Mouse (Mus musculus): ENCODE results near the gene Edaradd. TPM values are rescaled to one million over a fixed set of nuclear protein-coding genes. Genes with fewer than 3 reads are reported as not detected.
A peak's percentile ranks its signal among the peaks of the same experiment; 100 is the strongest.

The Edaradd gene
- polyA plus RNA-seq, 1 experiment from 2014 or later, result 1.6 TPM

GRCm38 (mm10) chr13:12542006-12542981, 22.1 kb upstream of the Edaradd start:
- Histone ChIP-seq H3K9ac (ENCODE audit: low read depth, low read length) (no peak overlapping the region), H3K27me3 (ENCODE audit: insufficient read depth, low read length) (no peaks in the 10 kb centered on the region), H3K9me3 (replicated peaks; ENCODE audit: low read length) (no peaks in the 10 kb centered on the region), H3K4me3 (replicated peaks; ENCODE audit: low read depth, low read length) (no peak overlapping the region), H3K4me2 (ENCODE audit: low read length) (peak overlapping the region; percentile 28; the same call in 1 of the 2 replicates), H3K27ac (no peak overlapping the region), H3K36me3 (ENCODE audit: insufficient read depth, low read length) (no peaks in the 10 kb centered on the region), H3K4me1 (replicated peaks; ENCODE audit: insufficient read depth, low read length) (no peaks in the 10 kb centered on the region)
- peak; percentile 62 for TF ChIP-seq CTCF (IDR thresholded peaks at IDR 0.05; ENCODE audit: low read depth)
- DNase-seq (ENCODE audit: low spot score) (peak; percentile 89), ATAC-seq (replicated peaks; ENCODE audit: low FRiP score, low read depth) (peak; percentile 94)
- 4% methylated on average over 23 of the region's 23 CpGs for WGBS

- Histone ChIP-seq H3K36me3 (ENCODE audit: insufficient read depth, low read length) (no peaks in the 10 kb centered on the region), H3K4me3 (replicated peaks; ENCODE audit: low read depth, low read length) (no peak overlapping the region), H3K27ac (no peak overlapping the region), H3K9me3 (replicated peaks; ENCODE audit: low read length) (no peaks in the 10 kb centered on the region), H3K4me2 (ENCODE audit: low read length) (no peak overlapping the region), H3K4me1 (replicated peaks; ENCODE audit: insufficient read depth, low read length) (no peaks in the 10 kb centered on the region), H3K27me3 (ENCODE audit: insufficient read depth, low read length) (no peaks in the 10 kb centered on the region), H3K9ac (ENCODE audit: low read depth, low read length) (no peak overlapping the region)
- whole genome bisulfite sequencing, result 73% methylated on average over 13 of the region's 13 CpGs
- no peak for TF ChIP-seq CTCF (IDR thresholded peaks at IDR 0.05; ENCODE audit: low read depth)
- ATAC-seq (replicated peaks; ENCODE audit: low FRiP score, low read depth), result no peak
- DNase-seq (ENCODE audit: low spot score), result no peak
These were observed 19.9 kb upstream of the Edaradd start for GRCm38 (mm10) chr13:12540119-12540518.

- TF ChIP-seq CTCF (IDR thresholded peaks at IDR 0.05; ENCODE audit: low read depth), result no peak
- no peak for DNase-seq (ENCODE audit: low spot score)
- ATAC-seq (replicated peaks; ENCODE audit: low FRiP score, low read depth), result no peak
- Histone ChIP-seq H3K4me1 (replicated peaks; ENCODE audit: insufficient read depth, low read length) (no peaks in the 10 kb centered on the region), H3K27me3 (ENCODE audit: insufficient read depth, low read length) (no peaks in the 10 kb centered on the region), H3K27ac (no peak overlapping the region), H3K4me2 (ENCODE audit: low read length) (no peak overlapping the region), H3K4me3 (replicated peaks; ENCODE audit: low read depth, low read length) (no peak overlapping the region), H3K9ac (ENCODE audit: low read depth, low read length) (no peak overlapping the region), H3K36me3 (ENCODE audit: insufficient read depth, low read length) (no peaks in the 10 kb centered on the region), H3K9me3 (replicated peaks; ENCODE audit: low read length) (no peaks in the 10 kb centered on the region)
- 26% methylated on average over 11 of the region's 11 CpGs for WGBS
These were observed 19.5 kb upstream of the Edaradd start for GRCm38 (mm10) chr13:12539716-12540115.

GRCm38 (mm10) chr13:12537971-12538370, 17.7 kb upstream of the Edaradd start:
- H3K4me2 ChIP-seq (ENCODE audit: low read length), result no peak overlapping the region
- H3K4me3 ChIP-seq (replicated peaks; ENCODE audit: low read depth, low read length), result no peak overlapping the region
- H3K27me3 ChIP-seq (ENCODE audit: insufficient read depth, low read length), result no peaks in the 10 kb centered on the region

GRCm38 (mm10) chr13:12534628-12535027, 14.4 kb upstream of the Edaradd start:
- no peak overlapping the region for H3K27ac ChIP-seq
- no peak overlapping the region for H3K4me3 ChIP-seq (replicated peaks; ENCODE audit: low read depth, low read length)
- no peak overlapping the region for H3K9ac ChIP-seq (ENCODE audit: low read depth, low read length)
- WGBS, result 57% methylated on average over 3 of the region's 3 CpGs
- DNase-seq (ENCODE audit: low spot score), result no peak
- no peak overlapping the region for H3K4me2 ChIP-seq (ENCODE audit: low read length)
- peak; percentile 82 for ATAC-seq (replicated peaks; ENCODE audit: low FRiP score, low read depth)
- no peak for TF ChIP-seq CTCF (IDR thresholded peaks at IDR 0.05; ENCODE audit: low read depth)
- H3K27me3 ChIP-seq (ENCODE audit: insufficient read depth, low read length), result no peaks in the 10 kb centered on the region
- H3K9me3 ChIP-seq (replicated peaks; ENCODE audit: low read length), result no peaks in the 10 kb centered on the region
- H3K36me3 ChIP-seq (ENCODE audit: insufficient read depth, low read length), result no peaks in the 10 kb centered on the region
- H3K4me1 ChIP-seq (replicated peaks; ENCODE audit: insufficient read depth, low read length), result no peaks in the 10 kb centered on the region

More at GRCm38 (mm10) chr13:12537971-12538370, 17.7 kb upstream of the Edaradd start:
- TF ChIP-seq CTCF (IDR thresholded peaks at IDR 0.05; ENCODE audit: low read depth), result peak; percentile 57; the same call in 1 of the 2 replicates
- 77% methylated on average over 6 of the region's 6 CpGs for WGBS
- Histone ChIP-seq H3K9ac (ENCODE audit: low read depth, low read length) (no peak overlapping the region), H3K36me3 (ENCODE audit: insufficient read depth, low read length) (no peaks in the 10 kb centered on the region), H3K27ac (no peak overlapping the region), H3K4me1 (replicated peaks; ENCODE audit: insufficient read depth, low read length) (no peaks in the 10 kb centered on the region), H3K9me3 (replicated peaks; ENCODE audit: low read length) (no peaks in the 10 kb centered on the region)
- DNase-seq (ENCODE audit: low spot score) (no peak), ATAC-seq (replicated peaks; ENCODE audit: low FRiP score, low read depth) (no peak)

- ATAC-seq (replicated peaks; ENCODE audit: low FRiP score, low read depth), result no peak
- H3K4me3 ChIP-seq (replicated peaks; ENCODE audit: low read depth, low read length), result no peak overlapping the region
- 79% methylated on average over 4 of the region's 4 CpGs for WGBS
These were observed 5.4 kb upstream of the Edaradd start for GRCm38 (mm10) chr13:12525678-12526077.

More at GRCm38 (mm10) chr13:12525678-12526077, 5.4 kb upstream of the Edaradd start:
- TF ChIP-seq CTCF (IDR thresholded peaks at IDR 0.05; ENCODE audit: low read depth), result no peak
- Histone ChIP-seq H3K4me2 (ENCODE audit: low read length) (no peak overlapping the region), H3K27ac (no peak overlapping the region), H3K36me3 (ENCODE audit: insufficient read depth, low read length) (no peaks in the 10 kb centered on the region), H3K9ac (ENCODE audit: low read depth, low read length) (no peak overlapping the region), H3K27me3 (ENCODE audit: insufficient read depth, low read length) (no peaks in the 10 kb centered on the region), H3K4me1 (replicated peaks; ENCODE audit: insufficient read depth, low read length) (no peaks in the 10 kb centered on the region), H3K9me3 (replicated peaks; ENCODE audit: low read length) (no peaks in the 10 kb centered on the region)
- no peak for DNase-seq (ENCODE audit: low spot score)
